Mouse (Mus musculus): ENCODE measurements around the gene Gm7945. TPM values are rescaled to one million over a fixed set of nuclear protein-coding genes. Genes with fewer than 3 reads are reported as not detected.

Gene Gm7945
- total RNA-seq (2023), result not detected

DNA sequence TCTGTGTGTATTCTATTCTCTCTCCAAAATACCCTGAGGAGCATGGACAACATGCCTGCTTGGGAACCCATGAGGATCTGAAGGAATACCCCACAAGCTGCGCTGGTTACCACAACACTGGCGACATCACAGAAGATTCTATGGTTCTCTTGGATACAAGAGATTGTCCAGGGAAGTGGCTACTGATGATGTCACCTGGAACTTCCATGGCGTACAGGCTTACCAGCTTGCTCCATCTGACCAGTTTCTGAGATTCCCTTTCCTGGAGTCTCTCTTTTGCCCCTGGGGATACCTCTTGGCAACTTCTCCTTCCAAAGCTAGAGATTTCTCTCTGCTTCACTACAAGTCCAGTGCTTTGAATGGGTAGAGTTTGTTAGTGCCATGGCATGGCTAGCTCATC, at the start of gene Gm7945:
TSS of gene Gm7945 (minus strand) at position 101 of the 400 bp plus-strand sequence.

DNA sequence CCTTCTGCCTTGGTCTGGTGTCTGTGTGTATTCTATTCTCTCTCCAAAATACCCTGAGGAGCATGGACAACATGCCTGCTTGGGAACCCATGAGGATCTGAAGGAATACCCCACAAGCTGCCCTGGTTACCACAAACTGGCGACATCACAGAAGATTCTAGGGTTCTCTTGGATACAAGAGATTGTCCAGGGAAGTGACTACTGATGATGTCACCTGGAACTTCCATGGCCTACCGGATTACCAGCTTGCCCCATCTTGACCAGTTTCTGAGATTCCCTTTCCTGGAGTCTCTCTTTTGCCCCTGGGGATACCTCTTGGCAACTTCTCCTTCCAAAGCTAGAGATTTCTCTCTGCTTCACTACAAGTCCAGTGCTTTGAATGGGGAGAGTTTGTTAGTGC, 22.0 kb upstream of the Gm7945 start, which contains the start of gene Gm6482:
TSS of gene Gm6482 (minus strand) at position 101 of the 400 bp plus-strand sequence.

DNA sequence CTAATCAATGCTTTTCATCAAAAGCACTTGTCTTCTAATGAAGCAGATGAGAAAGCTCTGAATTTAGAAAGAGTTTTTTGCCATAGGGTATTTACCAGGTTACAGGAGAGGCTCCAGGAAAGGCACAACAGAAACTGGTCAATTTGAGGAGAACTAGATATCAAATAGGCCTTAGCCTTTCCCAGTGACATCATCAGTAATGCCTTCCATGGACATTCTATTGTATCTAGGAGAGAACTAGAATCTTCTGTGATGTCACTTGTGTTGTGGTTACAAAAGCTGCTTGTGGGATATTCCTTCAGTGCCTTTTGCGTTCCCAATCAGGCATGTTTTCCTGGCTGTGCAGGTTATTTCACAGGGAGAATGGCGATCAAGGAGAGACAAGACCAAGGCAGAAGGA, 37.9 kb downstream of the Gm7945 start, which contains the start of gene Gm5798:
TSS of gene Gm5798 (plus strand) at position 301 of the 400 bp plus-strand sequence.

Other genes with a start within 250 kb of the Gm7945 start
- gene Mbl1, start 234.9 kb downstream of the Gm7945 start, total RNA-seq (2023), result not detected
- not detected for gene Sftpd, start 201.2 kb downstream of the Gm7945 start, total RNA-seq (2023)
- gene Gm2832, start 107.6 kb downstream of the Gm7945 start, total RNA-seq (2023), result not detected
- gene Gm5798, start 37.8 kb downstream of the Gm7945 start, total RNA-seq (2023), result not detected
- gene Gm6482, start 21.9 kb upstream of the Gm7945 start, total RNA-seq (2023), result not detected
- not detected for gene Gm7954, start 67.1 kb upstream of the Gm7945 start, total RNA-seq (2023)
- not detected for gene Gm3486, start 103.1 kb upstream of the Gm7945 start, total RNA-seq (2023)
- not detected for gene Gm7970, start 169.2 kb upstream of the Gm7945 start, total RNA-seq (2023)
- gene 1700049E17Rik2, start 186.8 kb upstream of the Gm7945 start, total RNA-seq (2023), result not detected
- not detected for gene Gm3072, start 238.2 kb upstream of the Gm7945 start, total RNA-seq (2023)